In genomic region chr15:80132993-80133586, GRCm38 (mm10) we compare ENCODE assay signal across 8 mouse cellular contexts. TPM values are rescaled to one million over a fixed set of nuclear protein-coding genes. Genes with fewer than 3 reads are reported as not detected.
DNase-seq lines count a peak whose midpoint lies in the region; ATAC-seq and TF ChIP-seq lines count a peak whose summit lies in the region.

Gene Tab1 (plus strand): TSS chr15:80133127.

- H3K9ac ChIP-seq in forebrain, embryonic 15.5 days (replicated peaks): peak within 1 kb of the TSS; percentile 83

- H3K4me3 ChIP-seq in forebrain, embryonic 15.5 days: peak within 1 kb of the TSS; percentile 84
- H3K4me3 ChIP-seq in lung, adult 2 months (replicated peaks; ENCODE audit: extremely low read depth, low read depth, low read length): peak within 1 kb of the TSS; percentile 89

- peak within 1 kb of the TSS; percentile 98 for H3K27ac ChIP-seq in forebrain, embryonic 15.5 days (replicated peaks)

- H3K27me3 ChIP-seq in forebrain, embryonic 15.5 days: no peaks in the 10 kb centered on the region

- peak within 1 kb of the TSS; percentile 86 for H3K4me2 ChIP-seq in forebrain, embryonic 15.5 days (replicated peaks)

- no peaks in the 10 kb centered on the region for H3K9me3 ChIP-seq in forebrain, embryonic 15.5 days

- DNase-seq in ES-CJ7 (ENCODE audit: low read depth, low spot score): peak; percentile 94
- peak; percentile 89 for DNase-seq in cerebellum, adult 11 months
- peak; percentile 84 for DNase-seq in heart, postnatal 25 days (ENCODE audit: low spot score)
- peak; percentile 87 to 93 for DNase-seq in layer of hippocampus, adult 18-20 months (ENCODE audit: low spot score in 2 of 2)
- peak; percentile 92 for DNase-seq in lung, adult 2 months
- peak; percentile 82 to 85 for DNase-seq in thymus, adult 18-20 months

- peaks cover 16% of the 10 kb centered on the region for H3K4me1 ChIP-seq in forebrain, embryonic 15.5 days
- H3K4me1 ChIP-seq in lung, adult 2 months (ENCODE audit: control insufficient read depth, insufficient read depth, low read length): no peaks in the 10 kb centered on the region; the same call in 1 of the 2 replicates

- TF ChIP-seq CTCF in lung, adult 2 months (IDR thresholded peaks at IDR 0.05; ENCODE audit: insufficient read depth, low read length): peak; percentile 39; the same call in 1 of the 2 replicates

- intact Hi-C loops in heart, postnatal 25 days (cut with DNase I): loop anchor here (5.0 kb wide), 3 partner anchors 39 to 94 kb away; partner anchors contain the start of gene Mgat3

- no peaks in the 10 kb centered on the region for H3K36me3 ChIP-seq in forebrain, embryonic 15.5 days

- WGBS in forebrain, embryonic 15.5 days: under 1% methylated on average over 53 of the region's 59 CpGs
- 1% methylated on average over 59 of the region's 59 CpGs for WGBS in lung, adult 2 months

- peak; percentile 61; the same call in 1 of the 2 replicates for TF ChIP-seq POLR2A in lung, adult 2 months (IDR thresholded peaks at IDR 0.05; ENCODE audit: borderline replicate concordance, extremely low read depth, low read depth, low read length)

- ATAC-seq in forebrain, embryonic 15.5 days (replicated peaks): peak; percentile 96
- peak; percentile 89 for ATAC-seq in neutrophil, adult 5-6 weeks (ENCODE audit: extremely low read depth, insufficient number of reproducible peaks, low FRiP score, poor library complexity, severe bottlenecking)

RNA-seq across cellular contexts. Expression of gene Tab1, which starts in this region (rescaled TPM):
- polyA plus RNA-seq in forebrain, embryonic 15.5 days (2015; fragmentation: Nextera tagmentation; extraction: Ambion mirVana): 41.1 and 45.0 TPM in 2 replicates
- total RNA-seq in heart, postnatal 25 days (2021): 10 to 100 TPM; 23.7 to 26.5 TPM
- 10 to 100 TPM; 21.2 to 23.4 TPM for total RNA-seq in layer of hippocampus, adult 18-20 months (2021)
- 19.1 and 23.5 TPM in 2 replicates for polyA plus RNA-seq in lung, adult 2 months (2012; rRNA removed)
- 15.0 and 19.8 TPM in 2 replicates for total RNA-seq in neutrophil, adult 5-6 weeks (2017)

Comparison
In these comparisons a context has a peak if more than half of its experiments do, and no peak if none do; other contexts are left out.
1. Peak in every context shown above with its lines: DNase-seq, ATAC-seq, H3K4me3 ChIP-seq and H3K27ac ChIP-seq.